Mouse (Mus musculus) spleen, adult 18-20 months (tissue): Measurements from ENCODE around the gene Fam133b.
"Not testable (repeated sequence)": the region's sequence is repeated elsewhere in the genome, so short reads cannot be mapped to it uniquely, and the experiment has no call there.

Experiments
- DNase-seq, 2 experiments: peaks; one replicate each; pipeline ENCODE4 v3.0.0; 2022; ENCODE audit warnings: mixed read lengths in 2 of 2

The Fam133b gene

DNA sequence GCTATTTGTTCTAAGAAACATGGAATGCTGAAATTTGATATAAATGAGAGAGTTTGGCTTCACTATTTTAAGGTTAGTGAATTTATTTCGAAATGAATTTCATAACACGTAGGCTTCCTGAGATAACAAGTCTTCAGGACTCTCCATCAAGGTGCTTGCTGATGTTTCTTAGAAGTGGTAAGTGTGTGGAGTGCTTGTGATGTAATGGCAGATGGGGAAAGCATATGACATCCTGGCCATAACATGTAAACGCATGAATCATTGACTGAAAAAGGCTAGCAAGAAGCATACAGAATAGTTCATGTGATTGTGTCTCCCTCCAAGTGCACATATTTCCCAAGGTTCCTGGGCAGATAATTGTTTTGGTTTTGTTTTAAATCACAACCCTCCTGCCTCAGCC, 57.2 kb downstream of the Fam133b start:
- no peak for DNase-seq

DNA sequence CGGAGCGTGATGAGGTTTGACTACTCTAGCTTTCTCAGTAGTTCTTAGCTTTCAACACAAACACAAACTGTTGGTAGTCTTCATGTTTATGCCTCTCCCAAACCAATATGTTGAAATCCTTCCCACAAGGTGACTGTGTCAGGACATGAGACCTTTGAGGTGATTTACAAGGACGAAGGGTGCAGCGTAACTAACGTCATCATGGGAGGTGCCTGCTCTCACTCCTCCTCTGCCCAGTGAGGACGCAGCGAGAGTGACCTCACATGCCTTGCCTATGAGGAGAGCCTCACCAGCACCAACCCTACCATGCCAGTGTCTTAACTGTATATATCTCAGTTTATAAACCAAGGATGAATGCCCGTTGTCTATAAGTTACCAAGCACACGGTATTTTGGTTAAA, 63.5 kb downstream of the Fam133b start:
- DNase-seq: no peak

DNA sequence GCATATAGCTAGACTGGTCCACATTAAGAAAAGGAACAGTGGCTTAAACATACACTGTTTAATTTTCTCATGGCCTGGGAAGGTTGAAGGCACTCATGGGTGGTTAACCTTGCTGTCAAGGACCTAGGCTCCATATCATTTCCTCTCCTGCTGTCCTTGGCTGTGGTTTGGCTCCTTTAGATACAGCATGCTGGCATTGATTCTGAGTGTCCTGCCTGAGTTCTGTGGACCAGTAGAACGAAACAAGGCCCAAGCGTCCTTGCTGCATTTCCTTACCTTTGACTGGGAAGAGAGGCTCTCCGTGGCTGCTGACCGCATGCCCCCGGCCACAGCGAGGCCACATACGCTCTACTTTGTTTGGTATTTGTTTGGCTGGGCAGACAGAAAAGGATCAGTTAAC, 65.6 kb downstream of the Fam133b start:
- no peak for DNase-seq

DNA sequence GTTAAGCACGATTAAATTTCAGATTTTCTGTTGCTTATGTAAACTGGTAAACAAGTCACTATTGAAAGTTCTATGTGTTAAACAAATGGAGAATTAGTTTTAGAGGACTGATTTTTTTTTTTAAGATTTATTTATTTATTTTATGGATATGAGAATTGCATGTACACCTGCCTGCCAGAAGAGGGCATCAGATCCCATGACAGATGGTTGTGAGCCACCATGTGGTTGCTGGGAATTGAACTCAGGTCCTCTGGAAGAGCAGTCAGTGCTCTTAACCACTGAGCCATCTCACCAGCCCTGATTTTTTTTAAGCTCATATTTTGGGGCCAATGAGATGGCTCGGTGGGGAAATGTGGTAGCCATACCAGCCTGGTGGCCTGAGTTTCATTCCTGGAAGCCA, 68.2 kb downstream of the Fam133b start:
- not testable (repeated sequence) for DNase-seq
